Mouse (Mus musculus) MEL (cell line): Measurements from ENCODE around the gene Mnd1.

Source experiments
- CHD1 ChIP-seq: IDR thresholded peaks from 2 replicates; pipeline ENCODE4 v1.6.1; 2012; ENCODE audit warnings: low read depth, mild to moderate bottlenecking, inconsistent platforms, low read length, improper control_type of control experiment
- CTCF ChIP-seq, 3 experiments: IDR thresholded peaks in 2 of 3; conservative IDR thresholded peaks in 1 of 3; 2 replicates each; pipeline ENCODE4 v1.5.1; 2011 to 2012; ENCODE audit warnings: low read length in 3 of 3, low read depth in 2 of 3, mild to moderate bottlenecking in 2 of 3, improper control_type of control experiment in 1 of 3, inconsistent platforms in 1 of 3, mixed read lengths in 1 of 3, moderate library complexity in 1 of 3; ENCODE audit not compliant: control insufficient read depth in 1 of 3, insufficient read depth in 1 of 3, poor library complexity in 1 of 3, severe bottlenecking in 1 of 3
- EP300 ChIP-seq, 2 experiments: IDR thresholded peaks; 2 replicates each; pipeline ENCODE4 v1.6.1; 2011; ENCODE audit warnings: improper control_type of control experiment in 2 of 2, low read length in 2 of 2, low read depth in 1 of 2, mild to moderate bottlenecking in 1 of 2
- JUND ChIP-seq: IDR thresholded peaks from 2 replicates; pipeline ENCODE4 v1.6.1; 2011; ENCODE audit warnings: low read depth, mild to moderate bottlenecking, improper control_type of control experiment, low read length
- MAZ ChIP-seq: IDR thresholded peaks from 2 replicates; pipeline ENCODE4 v1.6.1; 2012; ENCODE audit warnings: low read depth, mild to moderate bottlenecking, inconsistent platforms, low read length, improper control_type of control experiment
- NRF1 ChIP-seq: IDR thresholded peaks from 2 replicates; pipeline ENCODE4 v1.6.1; 2014; ENCODE audit warnings: low read depth, mild to moderate bottlenecking, inconsistent platforms, low read length, improper control_type of control experiment, moderate library complexity; ENCODE audit not compliant: poor library complexity, insufficient read depth, severe bottlenecking
- POLR2A ChIP-seq, 2 experiments: IDR thresholded peaks; 2 replicates each; pipeline ENCODE4 v1.6.1; 2011 to 2012; ENCODE audit warnings: low read length in 2 of 2, mild to moderate bottlenecking in 2 of 2, control low read depth in 1 of 2, improper control_type of control experiment in 1 of 2, low read depth in 1 of 2, moderate library complexity in 1 of 2; ENCODE audit not compliant: control insufficient read depth in 1 of 2, insufficient read depth in 1 of 2, poor library complexity in 1 of 2
- RCOR1 ChIP-seq: IDR thresholded peaks from 2 replicates; pipeline ENCODE4 v1.6.1; 2012; ENCODE audit warnings: low read depth, mild to moderate bottlenecking, inconsistent platforms, low read length, improper control_type of control experiment
- SIN3A ChIP-seq: IDR thresholded peaks from 2 replicates; pipeline ENCODE4 v1.6.1; 2012; ENCODE audit warnings: low read length, improper control_type of control experiment, inconsistent platforms
- TAL1 ChIP-seq: IDR thresholded peaks from 2 replicates; pipeline ENCODE4 v1.6.1; 2012; ENCODE audit warnings: mild to moderate bottlenecking, inconsistent platforms, low read length, moderate library complexity, mixed read lengths
- UBTF ChIP-seq: IDR thresholded peaks from 2 replicates; pipeline ENCODE4 v1.6.1; 2012; ENCODE audit warnings: low read depth, mild to moderate bottlenecking, inconsistent platforms, low read length, improper control_type of control experiment, moderate library complexity, borderline replicate concordance; ENCODE audit not compliant: insufficient read depth
- ZMIZ1 ChIP-seq: IDR thresholded peaks from 2 replicates; pipeline ENCODE4 v1.6.1; 2012; ENCODE audit warnings: low read depth, mild to moderate bottlenecking, inconsistent platforms, low read length, improper control_type of control experiment, moderate library complexity

GRCm38 (mm10) chr3:84092875-84093274 is 62.7 kb downstream of the Mnd1 start:
- no peak for TF ChIP-seq CHD1
- no peak for TF ChIP-seq POLR2A (IDR thresholded peaks at IDR 0.05; ENCODE audit: control insufficient read depth in 1 of 2, insufficient read depth in 1 of 2, low read depth in 1 of 2, low read length in 2 of 2, poor library complexity in 1 of 2)
- TF ChIP-seq ZMIZ1: no peak
- TF ChIP-seq UBTF: no peak
- no peak for TF ChIP-seq CTCF (IDR thresholded peaks at IDR 0.05 in 2 of 3, conservative IDR thresholded peaks at IDR 0.05 in 1 of 3; ENCODE audit: control insufficient read depth in 1 of 3, insufficient read depth in 1 of 3, low read depth in 2 of 3, low read length in 3 of 3, poor library complexity in 1 of 3, severe bottlenecking in 1 of 3)
- TF ChIP-seq NRF1: no peak
- TF ChIP-seq TAL1: no peak
- no peak for TF ChIP-seq EP300 (IDR thresholded peaks at IDR 0.05; ENCODE audit: low read depth in 1 of 2, low read length in 2 of 2)
- no peak for TF ChIP-seq RCOR1
- no peak for TF ChIP-seq MAZ
- TF ChIP-seq JUND: no peak
- TF ChIP-seq SIN3A: no peak
